ENCODE assay signal across 20 mouse cellular contexts in genomic region chr1:125365576-125365975, GRCm38 (mm10).
DNase-seq lines count a peak whose midpoint lies in the region; ATAC-seq and TF ChIP-seq lines count a peak whose summit lies in the region.
"Had no signal": no experiment of that assay in that cellular context is flagged by ENCODE, and none has a peak within 500 bp of the region (broad histone marks: within the 10 kb centered on the region; RNA-seq: fewer than 3 reads in every experiment).

No protein-coding gene starts in this region.

- intact Hi-C loops in heart, postnatal 25 days (cut with DNase I) = no loop called here

- WGBS in stomach, embryonic 16.5 days = 88% methylated on average over 4 of the region's 4 CpGs
- 96% methylated on average over 4 of the region's 4 CpGs for WGBS in stomach, postnatal 0 days

- no peak overlapping the region for H3K4me2 ChIP-seq in stomach, embryonic 16.5 days (ENCODE audit: low read depth, low read length)
- H3K4me2 ChIP-seq in stomach, postnatal 0 days (replicated peaks; ENCODE audit: low read depth) = no peak overlapping the region
- H3K4me2 ChIP-seq: heart, embryonic 13.5 days; hindbrain, embryonic 15.5 days; stomach, embryonic 15.5 days had no signal

- no peaks in the 10 kb centered on the region for H3K36me3 ChIP-seq in megakaryocyte, embryonic 14.5 days (replicated peaks; ENCODE audit: low read length)
- H3K36me3 ChIP-seq in stomach, embryonic 16.5 days (ENCODE audit: control insufficient read depth, insufficient read depth, low read length) = no peaks in the 10 kb centered on the region
- H3K36me3 ChIP-seq in stomach, postnatal 0 days (ENCODE audit: control insufficient read depth, insufficient read depth, low read length) = no peaks in the 10 kb centered on the region
- H3K36me3 ChIP-seq: heart, embryonic 13.5 days; hindbrain, embryonic 15.5 days; stomach, embryonic 15.5 days had no signal

- H3K27ac ChIP-seq in stomach, embryonic 16.5 days (ENCODE audit: low read length) = no peak overlapping the region
- no peak overlapping the region for H3K27ac ChIP-seq in stomach, postnatal 0 days (replicated peaks)
- H3K27ac ChIP-seq: heart, embryonic 13.5 days; hindbrain, embryonic 15.5 days; left cerebral cortex, adult 2 months; stomach, embryonic 15.5 days had no signal

- ATAC-seq in megakaryocyte, adult 5-6 weeks (ENCODE audit: poor library complexity, severe bottlenecking) = no peak
- peak; percentile 25; the same call in 1 of the 2 replicates for ATAC-seq in stomach, embryonic 16.5 days (ENCODE audit: insufficient read depth, low FRiP score)
- no peak for ATAC-seq in stomach, postnatal 0 days (ENCODE audit: low FRiP score, low TSS enrichment)
- ATAC-seq: forebrain, postnatal 0 days; Patski had no signal

- no peak overlapping the region for H3K9ac ChIP-seq in stomach, embryonic 16.5 days (ENCODE audit: low read length)
- H3K9ac ChIP-seq in stomach, postnatal 0 days (ENCODE audit: low read length) = no peak overlapping the region
- H3K9ac ChIP-seq: forebrain, postnatal 0 days; heart, embryonic 13.5 days; hindbrain, embryonic 15.5 days; stomach, embryonic 15.5 days had no signal

- no peaks in the 10 kb centered on the region for H3K9me3 ChIP-seq in megakaryocyte, embryonic 14.5 days
- H3K9me3 ChIP-seq in stomach, embryonic 16.5 days (replicated peaks; ENCODE audit: control insufficient read depth, low read length) = no peaks in the 10 kb centered on the region
- no peaks in the 10 kb centered on the region for H3K9me3 ChIP-seq in stomach, postnatal 0 days (ENCODE audit: control insufficient read depth, low read length)
- H3K9me3 ChIP-seq: heart, embryonic 13.5 days; hindbrain, embryonic 15.5 days; stomach, embryonic 15.5 days had no signal

- H3K4me1 ChIP-seq in megakaryocyte, embryonic 14.5 days = no peaks in the 10 kb centered on the region
- no peaks in the 10 kb centered on the region for H3K4me1 ChIP-seq in stomach, embryonic 16.5 days (ENCODE audit: control insufficient read depth, insufficient read depth, low read length)
- no peaks in the 10 kb centered on the region for H3K4me1 ChIP-seq in stomach, postnatal 0 days (replicated peaks; ENCODE audit: control insufficient read depth, insufficient read depth)
- H3K4me1 ChIP-seq: heart, embryonic 13.5 days; hindbrain, embryonic 15.5 days; stomach, embryonic 15.5 days had no signal

- no peak for TF ChIP-seq EP300 in stomach, postnatal 0 days (optimal IDR thresholded peaks at IDR 0.05)

- peak; percentile 19 for DNase-seq in heart, adult 11 months
- DNase-seq in heart, postnatal 25 days (ENCODE audit: low spot score) = no peak
- DNase-seq in stomach, postnatal 0 days (ENCODE audit: low spot score) = no peak
- DNase-seq in cerebellum, adult 11-12 months = no peak
- DNase-seq: adrenal gland, postnatal 36 days; cerebellum, adult 9-11 months; forebrain, postnatal 0 days; gastrocnemius, postnatal 14 days; heart, adult 18-20 months; heart, postnatal 36 days; kidney, adult 2 months; kidney, postnatal 10 days had no signal

- H3K27me3 ChIP-seq in megakaryocyte, embryonic 14.5 days (replicated peaks) = no peaks in the 10 kb centered on the region
- no peaks in the 10 kb centered on the region for H3K27me3 ChIP-seq in stomach, embryonic 16.5 days (ENCODE audit: control insufficient read depth, insufficient read depth, low read length)
- no peaks in the 10 kb centered on the region for H3K27me3 ChIP-seq in stomach, postnatal 0 days (ENCODE audit: control insufficient read depth, insufficient read depth, low read length)
- H3K27me3 ChIP-seq: heart, embryonic 13.5 days; hindbrain, embryonic 15.5 days; Patski; stomach, embryonic 15.5 days had no signal

- no peak for TF ChIP-seq CTCF in stomach, postnatal 0 days (IDR thresholded peaks at IDR 0.05; ENCODE audit: low read depth)

- peak overlapping the region; percentile 11 for H3K4me3 ChIP-seq in megakaryocyte, embryonic 14.5 days (replicated peaks)
- no peak overlapping the region for H3K4me3 ChIP-seq in stomach, embryonic 16.5 days (replicated peaks; ENCODE audit: low read length)
- H3K4me3 ChIP-seq in stomach, postnatal 0 days (ENCODE audit: low read depth, low read length) = no peak overlapping the region
- H3K4me3 ChIP-seq: heart, embryonic 13.5 days; hindbrain, embryonic 15.5 days; left cerebral cortex, adult 2 months; stomach, embryonic 15.5 days had no signal
